Mouse (Mus musculus) embryonic fibroblast, embryonic 13.5 days (primary cell): ENCODE data around the gene Bpifb9b.

Experiments
- CTCF ChIP-seq: IDR thresholded peaks from 2 replicates; pipeline ENCODE4 v1.5.1; 2011; ENCODE audit warnings: mild to moderate bottlenecking, control low read depth, low read length, moderate library complexity, borderline replicate concordance; ENCODE audit not compliant: insufficient read depth
- POLR2A ChIP-seq: IDR thresholded peaks from 2 replicates; pipeline ENCODE4 v1.6.1; 2011; ENCODE audit warnings: low read depth, mild to moderate bottlenecking, control low read depth, low read length, moderate library complexity

- no peak for TF ChIP-seq CTCF
- no peak for TF ChIP-seq POLR2A
Measured at GRCm38 (mm10) chr2:154339356-154339755, 32.3 kb downstream of the Bpifb9b start.
